Mouse (Mus musculus) midbrain, embryonic 14.5 days (tissue): ENCODE measurements around the gene Cntfr. TPM values are rescaled to one million over a fixed set of nuclear protein-coding genes. Genes with fewer than 3 reads are reported as not detected.

ENCODE experiments used
- ATAC-seq: fragments of 200-750 bp; cut with Nextera tagmentation; 2 replicates; pipeline ENCODE4 v1.8.0; 2017; ENCODE audit warnings: moderate number of reproducible peaks, moderate library complexity; ENCODE audit not compliant: low FRiP score, low TSS enrichment
- DNase-seq: peaks from one replicate; pipeline ENCODE4 v3.0.0-alpha.2; 2015
- H3K27ac ChIP-seq: fragments of 300-500 bp; sonication (generic); replicated peaks from 2 replicates; pipeline ENCODE4 v1.5.1; 2014; ENCODE audit warnings: mild to moderate bottlenecking, low read depth, low read length, moderate library complexity
- H3K27me3 ChIP-seq: fragments of 300-500 bp; sonication (generic); 2 replicates; pipeline ENCODE4 v1.6.1; 2014; ENCODE audit warnings: low read length, control low read depth, mixed read lengths; ENCODE audit not compliant: control insufficient read depth, insufficient read depth
- H3K36me3 ChIP-seq: fragments of 300-500 bp; sonication (generic); 2 replicates; pipeline ENCODE4 v1.6.1; 2014; ENCODE audit warnings: low read length, control low read depth; ENCODE audit not compliant: control insufficient read depth, insufficient read depth
- H3K4me1 ChIP-seq: fragments of 300-500 bp; sonication (generic); 2 replicates; pipeline ENCODE4 v1.6.1; 2014; ENCODE audit warnings: mild to moderate bottlenecking, antibody characterized with exemption, low read length, control low read depth; ENCODE audit not compliant: control insufficient read depth, insufficient read depth
- H3K4me2 ChIP-seq: fragments of 300-500 bp; sonication (generic); 2 replicates; pipeline ENCODE4 v1.6.1; 2014; ENCODE audit warnings: mild to moderate bottlenecking, low read length, moderate library complexity
- H3K4me3 ChIP-seq: fragments of 300-500 bp; sonication (generic); replicated peaks from 2 replicates; pipeline ENCODE4 v1.5.1; 2014; ENCODE audit warnings: low read depth, low read length
- H3K9ac ChIP-seq: fragments of 300-500 bp; sonication (generic); replicated peaks from 2 replicates; pipeline ENCODE4 v1.6.1; 2014; ENCODE audit warnings: mild to moderate bottlenecking, low read length, moderate library complexity
- H3K9me3 ChIP-seq: fragments of 300-500 bp; sonication (generic); 2 replicates; pipeline ENCODE4 v1.6.1; 2016; ENCODE audit warnings: low read length, control low read depth, mixed read lengths; ENCODE audit not compliant: control insufficient read depth
- WGBS: fragments of 180-500 bp; shearing (Covaris S2); extraction: QIAGEN DNeasy Blood & Tissue Kit; methylation state at CpG from one replicate; pipeline ENCODE4 v1.1.7; 2014; 5-methylcytosine and 5-hydroxymethylcytosine counted together
- polyA plus RNA-seq: library from polyadenylated mRNA; unstranded; fragments of >200 nt; fragmentation: Nextera tagmentation; extraction: Ambion mirVana; gene quantifications from 2 replicates; pipeline ENCODE4 v1.2.1, GENCODE M21; 2014

Gene Cntfr
- polyA plus RNA-seq, 1 experiment from 2014 or later = 23.9 TPM

DNA sequence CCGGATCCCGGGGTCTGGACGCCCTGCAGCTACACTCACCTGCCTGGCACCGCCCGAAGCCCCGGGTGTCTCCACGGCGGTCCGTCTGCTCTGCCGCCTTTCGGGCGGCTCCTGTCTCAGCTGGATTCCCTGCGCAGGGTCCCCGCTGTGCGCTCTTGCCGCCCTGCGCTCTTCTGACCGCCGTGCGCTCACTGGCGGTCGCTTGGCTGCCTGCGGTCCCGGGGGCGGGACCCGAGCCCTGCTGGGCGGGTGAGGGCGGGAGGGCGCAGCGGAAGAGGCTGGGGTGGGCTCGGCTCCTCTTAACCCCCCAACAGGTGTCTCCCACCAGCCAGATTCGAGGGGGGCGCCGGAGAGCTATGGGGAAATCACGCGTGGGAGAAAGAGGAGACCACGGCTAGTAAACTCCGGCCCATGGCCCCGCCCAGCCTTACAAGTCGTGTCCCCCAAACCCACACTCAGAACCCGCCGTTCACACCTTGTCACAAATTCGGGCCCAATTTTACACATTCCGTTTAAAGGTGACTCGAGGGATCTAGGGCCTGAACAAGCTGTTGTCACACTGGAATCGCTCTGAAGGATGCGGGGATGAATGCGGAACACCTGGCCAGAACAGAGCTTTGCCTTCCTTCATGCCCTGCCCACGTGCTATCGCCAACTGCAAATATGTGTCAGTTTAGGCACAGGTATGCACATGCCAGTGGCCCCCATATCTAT, 34.3 kb upstream of the Cntfr start, which contains the start of gene Arid3c:
Arid3c (minus strand) TSS at position 91 of the 714 bp plus-strand sequence.
- peak; percentile 51 for DNase-seq
- ATAC-seq = no peak
- peak within 1 kb of the TSS; percentile 9; the same call in 1 of the 2 replicates for H3K9ac ChIP-seq
- WGBS = 2% methylated on average over 50 of the region's 50 CpGs
- H3K36me3 ChIP-seq = no peaks in the 10 kb centered on the region
- peaks cover 52% of the 10 kb centered on the region for H3K27me3 ChIP-seq
- no peaks in the 10 kb centered on the region for H3K9me3 ChIP-seq
- H3K27ac ChIP-seq = no peak within 1 kb of the TSS
- peaks cover 11% of the 10 kb centered on the region for H3K4me1 ChIP-seq
- H3K4me3 ChIP-seq = peak within 1 kb of the TSS; percentile 32
- H3K4me2 ChIP-seq = peak within 1 kb of the TSS; percentile 52

DNA sequence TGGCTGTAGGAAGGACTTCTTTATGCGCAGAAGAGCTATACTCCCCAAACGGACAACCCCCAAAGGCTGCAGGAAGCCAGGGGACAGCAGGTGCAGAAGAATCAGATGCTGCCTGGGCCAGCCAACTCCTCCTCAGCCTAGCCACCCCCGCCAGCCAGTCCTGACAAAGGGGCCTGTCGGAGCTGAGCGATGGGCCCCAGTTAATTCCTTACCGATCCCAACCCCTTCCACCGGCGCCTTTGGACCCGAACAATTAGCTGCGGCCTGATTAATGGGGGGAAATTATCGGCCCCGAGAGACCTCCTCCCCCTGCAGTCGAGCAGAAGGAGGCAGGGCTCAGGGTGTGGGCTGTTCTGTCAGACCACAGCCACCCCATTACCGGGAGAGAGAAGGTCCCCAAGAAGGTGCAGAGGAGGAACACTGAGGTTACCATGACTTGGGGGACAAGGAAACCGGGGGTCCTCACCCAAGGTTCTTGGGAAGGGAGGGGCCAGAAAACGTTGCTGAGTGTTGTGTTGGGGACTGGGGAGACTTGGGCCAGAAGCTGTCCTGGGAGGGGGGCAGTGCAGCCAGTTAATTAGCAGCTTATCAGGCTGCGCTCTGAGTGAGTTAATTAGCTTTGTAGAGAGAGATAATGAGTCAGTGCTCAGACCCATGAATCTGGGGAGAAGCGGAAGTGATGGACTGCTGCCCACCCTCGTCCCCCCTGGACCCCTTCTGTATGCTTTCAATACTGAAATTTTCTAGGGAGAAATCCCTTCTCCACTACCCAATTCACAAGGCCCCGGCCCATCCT, 30.1 kb upstream of the Cntfr start:
- WGBS = 16% methylated on average over 20 of the region's 20 CpGs
- H3K4me2 ChIP-seq = peak overlapping the region; percentile 27
- peaks cover 70% of the 10 kb centered on the region for H3K27me3 ChIP-seq
- peaks cover 16% of the 10 kb centered on the region for H3K4me1 ChIP-seq
- ATAC-seq = no peak
- H3K27ac ChIP-seq = no peak overlapping the region
- H3K9me3 ChIP-seq = no peaks in the 10 kb centered on the region
- H3K9ac ChIP-seq = no peak overlapping the region; the same call in 1 of the 2 replicates
- H3K36me3 ChIP-seq = no peaks in the 10 kb centered on the region
- H3K4me3 ChIP-seq = no peak overlapping the region
- no peak for DNase-seq

DNA sequence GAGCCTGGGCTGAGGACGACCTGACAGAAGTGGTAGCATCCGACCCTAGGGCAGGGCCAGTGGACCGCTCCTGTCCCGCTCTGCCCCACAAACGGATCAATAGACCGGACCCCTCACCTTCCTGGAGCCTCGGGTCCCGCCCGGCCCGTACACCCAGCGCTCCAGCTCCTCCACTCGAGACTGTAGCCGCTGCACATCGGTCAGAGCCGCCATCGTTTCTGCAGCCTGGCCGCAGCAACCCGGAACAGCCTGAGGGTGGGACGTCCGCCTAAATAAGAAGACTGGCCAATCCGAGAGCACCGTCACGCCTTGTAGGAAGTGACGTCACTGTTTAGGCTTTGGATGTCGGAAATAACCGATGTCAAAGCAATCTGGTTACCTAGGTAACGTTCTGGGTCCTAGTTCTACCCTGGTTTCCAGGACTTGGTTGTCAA, 26.0 kb upstream of the Cntfr start, which contains the start of gene Dctn3:
Dctn3 (minus strand) TSS at position 253 of the 434 bp plus-strand sequence.
- WGBS = under 1% methylated on average over 27 of the region's 27 CpGs
- Histone ChIP-seq H3K4me1 (peaks cover 14% of the 10 kb centered on the region), H3K4me3 (peak within 1 kb of the TSS; percentile 79), H3K27me3 (peaks cover 37% of the 10 kb centered on the region), H3K27ac (no peak within 1 kb of the TSS), H3K36me3 (peaks cover 27% of the 10 kb centered on the region), H3K9me3 (no peaks in the 10 kb centered on the region), H3K4me2 (peak within 1 kb of the TSS; percentile 66), H3K9ac (peak within 1 kb of the TSS; percentile 71)
- DNase-seq = peak; percentile 99
- peak; percentile 96 for ATAC-seq

GRCm38 (mm10) chr4:41716834-41717233, 19.9 kb upstream of the Cntfr start:
- H3K9me3 ChIP-seq = no peaks in the 10 kb centered on the region
- H3K4me2 ChIP-seq = no peak overlapping the region
- H3K27ac ChIP-seq = no peak overlapping the region; the same call in 1 of the 2 replicates
- no peaks in the 10 kb centered on the region for H3K27me3 ChIP-seq
- DNase-seq (no peak), ATAC-seq (no peak)
- H3K36me3 ChIP-seq = peaks cover 49% of the 10 kb centered on the region
- no peak overlapping the region for H3K4me3 ChIP-seq
- H3K4me1 ChIP-seq = peaks cover 16% of the 10 kb centered on the region
- H3K9ac ChIP-seq = no peak overlapping the region
- 72% methylated on average over 6 of the region's 6 CpGs for WGBS

GRCm38 (mm10) chr4:41715596-41715995, 18.7 kb upstream of the Cntfr start:
- peaks cover 18% of the 10 kb centered on the region for H3K4me1 ChIP-seq
- no peaks in the 10 kb centered on the region for H3K9me3 ChIP-seq
- H3K9ac ChIP-seq = no peak overlapping the region
- H3K27ac ChIP-seq = no peak overlapping the region
- H3K4me3 ChIP-seq = no peak overlapping the region
- peak; percentile 66 for DNase-seq
- no peaks in the 10 kb centered on the region for H3K27me3 ChIP-seq
- H3K4me2 ChIP-seq = no peak overlapping the region
- peaks cover 50% of the 10 kb centered on the region for H3K36me3 ChIP-seq
- ATAC-seq = no peak
- 83% methylated on average over 5 of the region's 5 CpGs for WGBS

GRCm38 (mm10) chr4:41715082-41715481, 18.2 kb upstream of the Cntfr start:
- no peak overlapping the region for H3K4me2 ChIP-seq
- no peak overlapping the region for H3K9ac ChIP-seq
- H3K36me3 ChIP-seq = peaks cover 45% of the 10 kb centered on the region
- no peak for DNase-seq
- H3K4me1 ChIP-seq = peaks cover 18% of the 10 kb centered on the region
- H3K9me3 ChIP-seq = no peaks in the 10 kb centered on the region
- no peak for ATAC-seq
- no peak overlapping the region for H3K27ac ChIP-seq
- WGBS = 76% methylated on average over 8 of the region's 8 CpGs
- H3K4me3 ChIP-seq = no peak overlapping the region
- no peaks in the 10 kb centered on the region for H3K27me3 ChIP-seq

GRCm38 (mm10) chr4:41714276-41714675, 17.4 kb upstream of the Cntfr start:
- Histone ChIP-seq H3K9ac (no peak overlapping the region), H3K27ac (no peak overlapping the region), H3K9me3 (no peaks in the 10 kb centered on the region), H3K4me3 (0 out of 2 replicates have a peak overlapping the region, but pooled peaks have one; percentile 79), H3K4me1 (peaks cover 18% of the 10 kb centered on the region), H3K4me2 (peak overlapping the region; percentile 96), H3K27me3 (no peaks in the 10 kb centered on the region), H3K36me3 (peaks cover 38% of the 10 kb centered on the region)
- ATAC-seq = no peak
- WGBS = 10% methylated on average over 8 of the region's 8 CpGs
- peak; percentile 91 for DNase-seq

DNA sequence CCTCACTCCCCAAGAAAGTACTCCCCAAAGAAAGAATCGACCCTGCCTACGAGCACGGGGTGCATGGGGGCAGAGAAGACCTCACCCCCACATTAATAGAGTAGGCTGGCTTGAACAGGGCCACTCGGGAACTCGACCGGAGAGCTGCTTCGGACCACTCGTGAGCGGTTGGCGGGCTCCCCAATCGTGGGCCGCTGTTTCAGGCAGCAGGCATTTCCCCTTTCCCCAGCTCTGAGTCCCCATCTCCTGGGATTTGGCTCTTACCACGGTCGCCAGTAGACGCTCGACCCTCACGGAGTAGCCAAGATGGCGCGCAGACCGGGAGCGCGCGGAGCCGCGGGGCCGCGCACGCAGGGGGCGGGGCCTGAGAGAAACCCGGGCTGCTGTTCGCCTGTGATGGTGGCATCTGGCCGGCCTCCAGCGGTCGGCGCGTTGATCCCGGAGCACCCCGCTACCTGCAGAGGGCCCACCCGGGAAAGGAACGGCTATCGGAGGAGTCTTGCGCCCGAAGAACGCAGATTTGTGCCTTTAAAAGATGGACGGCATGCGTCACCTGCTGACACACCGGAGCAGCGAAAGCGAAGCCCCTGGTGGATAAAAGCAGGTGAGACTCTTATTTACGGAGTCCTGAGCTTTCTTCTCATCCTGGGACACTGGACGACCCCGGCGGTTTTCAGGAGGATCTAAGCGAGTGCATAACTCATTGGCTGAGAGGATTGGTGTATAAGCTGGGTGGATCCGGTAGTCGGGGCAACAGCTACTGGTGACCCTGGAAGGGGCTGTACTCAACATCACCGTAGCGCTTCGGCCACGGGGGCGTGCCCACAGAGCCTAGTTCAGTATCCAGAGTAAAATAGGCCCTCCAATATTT, 16.5 kb upstream of the Cntfr start, which contains the start of gene Rpp25l:
Rpp25l (minus strand) TSS at position 338 of the 871 bp plus-strand sequence.
- Histone ChIP-seq H3K9me3 (no peaks in the 10 kb centered on the region), H3K9ac (peak within 1 kb of the TSS; percentile 84), H3K4me2 (peak within 1 kb of the TSS; percentile 96), H3K36me3 (peaks cover 30% of the 10 kb centered on the region), H3K4me1 (peaks cover 18% of the 10 kb centered on the region), H3K27me3 (no peaks in the 10 kb centered on the region), H3K27ac (peak within 1 kb of the TSS; percentile 78), H3K4me3 (peak within 1 kb of the TSS; percentile 79)
- WGBS = under 1% methylated on average over 61 of the region's 61 CpGs
- ATAC-seq = peak; percentile 81
- DNase-seq = peak; percentile 94
